Mouse (Mus musculus): ENCODE measurements around the gene St3gal3. TPM values are rescaled to one million over a fixed set of nuclear protein-coding genes. Genes with fewer than 3 reads are reported as not detected.
A peak's percentile ranks its signal among the peaks of the same experiment; 100 is the strongest.

The St3gal3 gene
- total RNA-seq, 2 experiments from 2014 or later = 41.9 to 42.1 TPM

DNA sequence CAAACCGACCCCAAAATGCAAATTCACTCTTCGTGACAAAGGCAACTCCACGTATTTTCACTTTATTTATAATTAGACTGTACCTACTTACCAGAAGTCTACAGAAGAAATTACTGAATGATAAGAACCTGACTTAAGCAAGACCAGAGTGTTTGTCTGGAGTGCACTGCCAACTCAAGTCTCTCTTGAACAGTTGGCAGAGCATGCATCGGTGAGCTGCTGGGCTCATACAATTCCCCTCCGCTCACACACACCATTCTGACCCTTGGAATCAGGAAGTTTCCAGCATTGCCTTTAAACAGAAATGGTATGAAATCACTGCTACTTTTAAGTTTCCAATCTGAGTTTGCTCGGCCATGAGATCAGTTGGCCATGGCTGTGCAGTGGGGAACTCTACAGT, 36.1 kb downstream of the St3gal3 start:
- no peak for DNase-seq (ENCODE audit: low spot score in 2 of 2)
- Histone ChIP-seq H3K27ac (no peak overlapping the region), H3K4me3 (no peak overlapping the region)
- no peak for TF ChIP-seq CTCF (conservative IDR thresholded peaks at IDR 0.05)

DNA sequence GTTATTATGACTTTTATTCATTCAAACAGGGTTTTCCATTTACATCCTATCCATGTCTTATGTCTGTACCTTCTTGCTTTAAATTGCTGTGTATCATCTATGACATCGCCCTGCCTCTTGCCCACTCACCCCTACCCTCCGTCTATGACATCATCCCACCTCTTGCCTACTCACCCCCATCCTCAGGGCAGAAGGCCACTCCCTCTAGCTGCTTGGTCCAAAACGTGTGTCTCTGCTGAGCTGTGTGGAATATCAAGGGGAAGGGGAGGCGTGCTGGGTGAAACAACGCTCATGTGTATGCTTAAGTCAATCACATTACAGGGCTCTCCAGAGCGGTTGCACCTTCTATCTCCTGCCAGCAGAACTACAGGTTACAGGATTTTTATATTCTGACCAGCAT, 38.6 kb downstream of the St3gal3 start:
- H3K4me3 ChIP-seq = no peak overlapping the region

DNA sequence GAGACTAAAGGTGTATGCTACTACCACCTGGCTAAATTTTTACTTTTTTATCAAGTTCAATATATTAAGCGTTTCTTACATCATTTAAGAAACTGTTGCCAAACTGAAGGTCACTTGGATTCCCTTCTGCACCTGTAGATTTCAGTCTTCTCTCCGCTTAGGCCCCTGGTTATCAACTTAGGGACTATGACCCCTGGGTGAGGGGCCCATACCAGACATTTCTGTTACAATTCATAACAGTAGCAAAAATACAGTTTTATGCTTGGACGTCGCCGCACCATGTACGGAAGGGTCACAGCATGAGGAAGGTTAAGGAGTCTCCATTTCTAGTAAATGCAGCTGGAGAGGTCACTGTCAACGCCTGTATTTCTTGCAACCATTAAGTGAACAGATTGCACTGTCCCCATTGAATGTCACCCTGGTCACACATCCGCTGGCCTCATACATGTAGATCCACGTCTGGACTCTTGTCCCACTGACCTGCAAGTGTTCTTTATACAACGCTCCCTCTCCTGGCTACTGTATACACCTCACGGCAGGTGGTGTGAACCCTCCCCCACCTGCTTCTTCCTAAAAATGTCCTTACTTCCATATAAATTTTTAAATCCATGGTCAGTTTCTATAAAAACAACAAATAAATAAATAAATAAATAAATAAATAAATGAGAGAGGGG, 41.8 kb downstream of the St3gal3 start:
- no peak overlapping the region for H3K4me3 ChIP-seq
- no peak for TF ChIP-seq CTCF (conservative IDR thresholded peaks at IDR 0.05)
- H3K27ac ChIP-seq = no peak overlapping the region
- DNase-seq (ENCODE audit: low spot score in 2 of 2) = no peak

More for the DNA sequence above, 38.6 kb downstream of the St3gal3 start:
- TF ChIP-seq CTCF (conservative IDR thresholded peaks at IDR 0.05) = no peak
- DNase-seq (ENCODE audit: low spot score in 2 of 2) = no peak
- H3K27ac ChIP-seq = no peak overlapping the region

GRCm38 (mm10) chr4:118090449-118090848, 44.3 kb downstream of the St3gal3 start:
- Histone ChIP-seq H3K4me3 (no peak overlapping the region), H3K27ac (no peak overlapping the region)
- DNase-seq (ENCODE audit: low spot score in 2 of 2) = no peak
- TF ChIP-seq CTCF (conservative IDR thresholded peaks at IDR 0.05) = no peak

GRCm38 (mm10) chr4:118089939-118090338, 44.8 kb downstream of the St3gal3 start:
- TF ChIP-seq CTCF (conservative IDR thresholded peaks at IDR 0.05) = peak; percentile 93
- H3K4me3 ChIP-seq = no peak overlapping the region
- DNase-seq (ENCODE audit: low spot score in 2 of 2) = peak; percentile 30 to 36

GRCm38 (mm10) chr4:118088771-118089170, 45.9 kb downstream of the St3gal3 start:
- Histone ChIP-seq H3K27ac (no peak overlapping the region), H3K4me3 (no peak overlapping the region)
- TF ChIP-seq CTCF (conservative IDR thresholded peaks at IDR 0.05) = no peak
- no peak for DNase-seq (ENCODE audit: low spot score in 2 of 2)

More at GRCm38 (mm10) chr4:118089939-118090338, 44.8 kb downstream of the St3gal3 start:
- H3K27ac ChIP-seq = no peak overlapping the region

- no peak for TF ChIP-seq CTCF (conservative IDR thresholded peaks at IDR 0.05)
- Histone ChIP-seq H3K27ac (no peak overlapping the region), H3K4me3 (no peak overlapping the region)
- no peak for DNase-seq (ENCODE audit: low spot score in 2 of 2)
Observed at GRCm38 (mm10) chr4:118085025-118085424, 49.7 kb downstream of the St3gal3 start.

DNA sequence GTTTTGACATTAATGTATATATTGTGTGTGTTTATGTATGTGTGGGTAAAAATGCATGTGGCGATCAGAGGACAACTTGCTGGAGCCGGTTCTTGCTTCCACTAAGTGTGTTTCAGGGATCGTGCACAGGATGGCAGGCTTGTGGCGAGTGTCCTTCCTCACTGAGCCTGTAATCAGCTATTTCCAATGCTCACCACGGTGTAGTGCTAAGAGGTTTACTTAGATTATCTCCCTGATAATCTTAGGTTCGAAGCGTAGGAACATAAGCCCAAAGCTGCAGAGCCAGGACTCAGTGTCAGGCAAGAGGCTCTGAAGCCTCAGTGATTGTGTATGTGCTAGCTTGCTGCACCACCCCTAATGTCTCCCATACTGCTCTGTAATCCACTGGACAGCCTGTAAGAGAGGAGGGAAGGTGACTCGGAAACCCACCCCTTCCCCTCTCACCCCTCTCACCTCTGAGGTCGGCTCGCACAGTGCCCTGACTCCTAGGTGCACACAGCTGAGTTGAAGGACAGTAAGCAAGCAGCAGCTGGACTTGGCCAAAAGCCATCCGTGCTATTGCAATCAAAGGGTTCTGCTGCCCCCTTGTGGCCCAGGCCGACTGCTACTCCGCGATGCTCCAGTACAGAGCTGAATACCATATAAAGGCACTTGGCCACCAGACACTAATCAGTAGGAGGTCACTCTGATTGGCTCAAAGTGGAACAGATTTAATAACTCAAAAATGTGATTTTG, 51.3 kb downstream of the St3gal3 start:
- no peak overlapping the region for H3K4me3 ChIP-seq
- TF ChIP-seq CTCF (conservative IDR thresholded peaks at IDR 0.05) = peak; percentile 97
- peak overlapping the region; percentile 65 for H3K27ac ChIP-seq
- peak; percentile 89 to 97 for DNase-seq (ENCODE audit: low spot score in 2 of 2)

- DNase-seq (ENCODE audit: low spot score in 2 of 2) = no peak
- TF ChIP-seq CTCF (conservative IDR thresholded peaks at IDR 0.05) = no peak
- no peak overlapping the region for H3K27ac ChIP-seq
Observed at GRCm38 (mm10) chr4:118081608-118082331, 52.9 kb downstream of the St3gal3 start.

GRCm38 (mm10) chr4:118080481-118080880, 54.2 kb downstream of the St3gal3 start:
- Histone ChIP-seq H3K4me3 (no peak overlapping the region), H3K27ac (no peak overlapping the region)
- no peak for TF ChIP-seq CTCF (conservative IDR thresholded peaks at IDR 0.05)
- no peak for DNase-seq (ENCODE audit: low spot score in 2 of 2)

More at GRCm38 (mm10) chr4:118081608-118082331, 52.9 kb downstream of the St3gal3 start:
- H3K4me3 ChIP-seq = no peak overlapping the region

GRCm38 (mm10) chr4:118079195-118079594, 55.5 kb downstream of the St3gal3 start:
- no peak overlapping the region for H3K4me3 ChIP-seq
- H3K27ac ChIP-seq = no peak overlapping the region
- DNase-seq (ENCODE audit: low spot score in 2 of 2) = no peak
- TF ChIP-seq CTCF (conservative IDR thresholded peaks at IDR 0.05) = no peak

DNA sequence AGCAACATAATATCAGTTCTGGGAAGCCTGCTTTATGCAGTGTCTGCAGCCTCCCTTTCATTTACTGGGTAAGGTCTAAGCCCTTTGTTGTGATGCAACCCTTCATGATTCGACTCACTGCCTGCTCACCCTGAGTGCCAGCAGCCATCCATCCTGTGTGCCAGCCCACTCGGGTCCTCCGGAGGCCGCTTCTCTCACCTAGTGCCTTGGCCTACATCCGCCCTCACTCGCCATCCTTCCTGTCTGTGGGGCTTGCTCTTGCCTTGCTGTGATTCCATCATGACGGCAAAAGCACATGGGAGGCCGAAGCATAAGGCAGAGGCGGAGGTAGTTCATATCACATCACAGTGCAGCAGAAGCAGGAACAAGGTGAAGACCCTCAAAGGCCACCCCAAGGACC, 56.1 kb downstream of the St3gal3 start:
- no peak overlapping the region for H3K27ac ChIP-seq
- no peak overlapping the region for H3K4me3 ChIP-seq
- DNase-seq (ENCODE audit: low spot score in 2 of 2) = no peak
- TF ChIP-seq CTCF (conservative IDR thresholded peaks at IDR 0.05) = no peak

- Histone ChIP-seq H3K27ac (no peak overlapping the region), H3K4me3 (no peak overlapping the region)
- TF ChIP-seq CTCF (conservative IDR thresholded peaks at IDR 0.05) = no peak
- DNase-seq (ENCODE audit: low spot score in 2 of 2) = no peak
Observed at GRCm38 (mm10) chr4:118077293-118077752, 57.4 kb downstream of the St3gal3 start.
